Mouse (Mus musculus) intestine, embryonic 15.5 days (tissue): ENCODE data around the gene Mecom. TPM values are rescaled to one million over a fixed set of nuclear protein-coding genes. Genes with fewer than 3 reads are reported as not detected.
"Not testable (repeated sequence)": the region's sequence is repeated elsewhere in the genome, so short reads cannot be mapped to it uniquely, and the experiment has no call there.

Source experiments
- ATAC-seq: fragments of 200-750 bp; cut with Nextera tagmentation; 2 replicates; pipeline ENCODE4 v1.8.0; 2017; ENCODE audit warnings: moderate TSS enrichment, moderate library complexity
- H3K27ac ChIP-seq: fragments of 300-500 bp; sonication (generic); 2 replicates; pipeline ENCODE4 v1.5.1; 2015; ENCODE audit warnings: mild to moderate bottlenecking, inconsistent platforms
- H3K27me3 ChIP-seq: fragments of 300-500 bp; sonication (generic); replicated peaks from 2 replicates; pipeline ENCODE4 v1.6.1; 2015; ENCODE audit warnings: inconsistent platforms
- H3K36me3 ChIP-seq: fragments of 300-500 bp; sonication (generic); 2 replicates; pipeline ENCODE4 v1.6.1; 2015; ENCODE audit warnings: inconsistent platforms
- H3K4me1 ChIP-seq: fragments of 300-500 bp; sonication (generic); replicated peaks from 2 replicates; pipeline ENCODE4 v1.6.1; 2015; ENCODE audit warnings: inconsistent platforms
- H3K4me2 ChIP-seq: fragments of 300-500 bp; sonication (generic); replicated peaks from 2 replicates; pipeline ENCODE4 v1.6.1; 2015; ENCODE audit warnings: mild to moderate bottlenecking, inconsistent platforms
- H3K4me3 ChIP-seq: fragments of 300-500 bp; sonication (generic); replicated peaks from 2 replicates; pipeline ENCODE4 v1.5.1; 2015; ENCODE audit warnings: inconsistent platforms
- H3K9ac ChIP-seq: fragments of 300-500 bp; sonication (generic); 2 replicates; pipeline ENCODE4 v1.6.1; 2015; ENCODE audit warnings: inconsistent platforms
- H3K9me3 ChIP-seq: fragments of 300-500 bp; sonication (generic); 2 replicates; pipeline ENCODE4 v1.6.1; 2016; ENCODE audit warnings: inconsistent platforms
- WGBS: fragments of 180-500 bp; shearing (Covaris S2); methylation state at CpG from one replicate; pipeline ENCODE4 v1.1.7; 2015; 5-methylcytosine and 5-hydroxymethylcytosine counted together
- polyA plus RNA-seq: library from polyadenylated mRNA; unstranded; fragments of >200 nt; fragmentation: Nextera tagmentation; extraction: Ambion mirVana; gene quantifications from 2 replicates; pipeline ENCODE4 v1.2.1, GENCODE M21; 2015

The Mecom gene
- polyA plus RNA-seq, 1 experiment from 2014 or later: 11.6 TPM

GRCm38 (mm10) chr3:30546831-30547369 lies 908 bp downstream of the Mecom start:
- Histone ChIP-seq H3K4me2 (0 out of 2 replicates have a peak overlapping the region, but pooled peaks have one; percentile 9), H3K4me3 (no peak overlapping the region), H3K9me3 (no peaks in the 10 kb centered on the region), H3K27me3 (no peaks in the 10 kb centered on the region), H3K4me1 (0 out of 2 replicates have a peak, but pooled peaks cover 3% of the 10 kb centered on the region), H3K36me3 (no peaks in the 10 kb centered on the region), H3K9ac (no peak overlapping the region), H3K27ac (no peak overlapping the region)
- ATAC-seq: no peak
- whole genome bisulfite sequencing: 46% methylated on average over 11 of the region's 11 CpGs

DNA sequence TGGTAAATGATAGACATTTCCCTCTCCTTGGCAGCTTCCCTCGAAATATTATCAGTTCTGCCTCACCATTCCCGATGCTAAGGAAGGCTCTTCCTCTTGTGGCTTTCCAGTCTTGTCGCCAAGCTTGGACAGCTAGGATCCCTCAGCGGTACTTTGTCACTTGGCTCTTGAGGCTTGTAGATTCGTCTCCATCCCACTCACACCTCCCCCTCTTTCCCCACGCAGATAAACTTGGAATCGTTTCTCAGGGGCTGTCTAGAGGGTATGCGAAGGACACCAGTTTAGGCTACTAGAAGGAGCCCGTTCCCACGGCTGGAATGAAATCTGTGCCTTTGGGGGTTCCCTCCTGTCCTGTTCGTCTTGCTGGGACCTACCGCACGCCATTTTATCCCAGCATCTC lies 1.4 kb downstream of the Mecom start:
- no peaks in the 10 kb centered on the region for H3K9me3 ChIP-seq
- H3K27ac ChIP-seq: no peak overlapping the region
- no peak for ATAC-seq
- no peaks in the 10 kb centered on the region for H3K27me3 ChIP-seq
- no peaks in the 10 kb centered on the region for H3K36me3 ChIP-seq
- H3K9ac ChIP-seq: no peak overlapping the region
- peak overlapping the region; percentile 9; the same call in 1 of the 2 replicates for H3K4me2 ChIP-seq
- 55% methylated on average over 13 of the region's 13 CpGs for WGBS
- 0 out of 2 replicates have a peak, but pooled peaks cover 3% of the 10 kb centered on the region for H3K4me1 ChIP-seq
- H3K4me3 ChIP-seq: no peak overlapping the region

DNA sequence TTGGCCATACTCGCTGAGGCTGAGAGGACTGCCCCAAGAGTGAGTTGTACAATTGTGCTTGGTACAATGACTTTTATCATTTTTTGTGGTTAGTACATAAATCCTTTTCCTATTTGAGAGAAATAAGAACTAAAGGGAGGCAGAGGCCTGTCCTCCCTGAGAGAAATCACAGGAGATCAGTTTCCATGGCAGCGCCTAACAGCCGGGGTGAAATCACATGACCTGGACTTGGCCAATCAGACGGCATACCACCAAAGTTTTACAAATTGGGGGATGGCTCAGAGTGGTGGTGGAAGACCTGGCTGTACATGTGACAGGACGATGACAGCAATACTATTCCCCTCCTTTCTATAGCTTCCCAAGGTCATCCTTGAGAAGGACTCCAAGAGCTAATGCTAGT lies 2.6 kb downstream of the Mecom start:
- WGBS: 84% methylated on average over 5 of the region's 5 CpGs
- H3K4me1 ChIP-seq: 0 out of 2 replicates have a peak, but pooled peaks cover 3% of the 10 kb centered on the region

GRCm38 (mm10) chr3:30544305-30544704 lies 3.5 kb downstream of the Mecom start:
- no peaks in the 10 kb centered on the region for H3K9me3 ChIP-seq
- H3K4me2 ChIP-seq: no peak overlapping the region
- 0 out of 2 replicates have a peak, but pooled peaks cover 3% of the 10 kb centered on the region for H3K4me1 ChIP-seq
- 49% methylated on average over 5 of the region's 5 CpGs for WGBS
- H3K36me3 ChIP-seq: no peaks in the 10 kb centered on the region
- no peak for ATAC-seq
- H3K4me3 ChIP-seq: no peak overlapping the region
- no peak overlapping the region for H3K27ac ChIP-seq
- no peak overlapping the region for H3K9ac ChIP-seq
- no peaks in the 10 kb centered on the region for H3K27me3 ChIP-seq

More for the DNA sequence above, 2.6 kb downstream of the Mecom start:
- Histone ChIP-seq H3K27me3 (no peaks in the 10 kb centered on the region), H3K9me3 (no peaks in the 10 kb centered on the region), H3K9ac (no peak overlapping the region), H3K36me3 (no peaks in the 10 kb centered on the region), H3K4me2 (no peak overlapping the region), H3K4me3 (no peak overlapping the region), H3K27ac (no peak overlapping the region)
- no peak for ATAC-seq

- Histone ChIP-seq H3K4me1 (no peaks in the 10 kb centered on the region), H3K36me3 (no peaks in the 10 kb centered on the region), H3K4me2 (no peak overlapping the region), H3K27me3 (no peaks in the 10 kb centered on the region), H3K9me3 (no peaks in the 10 kb centered on the region; the same call in 1 of the 2 replicates), H3K4me3 (no peak overlapping the region), H3K27ac (no peak overlapping the region), H3K9ac (no peak overlapping the region)
- ATAC-seq: no peak
- WGBS: 78% methylated on average over 11 of the region's 11 CpGs
These were observed 12.0 kb downstream of the Mecom start for GRCm38 (mm10) chr3:30535821-30536220.

DNA sequence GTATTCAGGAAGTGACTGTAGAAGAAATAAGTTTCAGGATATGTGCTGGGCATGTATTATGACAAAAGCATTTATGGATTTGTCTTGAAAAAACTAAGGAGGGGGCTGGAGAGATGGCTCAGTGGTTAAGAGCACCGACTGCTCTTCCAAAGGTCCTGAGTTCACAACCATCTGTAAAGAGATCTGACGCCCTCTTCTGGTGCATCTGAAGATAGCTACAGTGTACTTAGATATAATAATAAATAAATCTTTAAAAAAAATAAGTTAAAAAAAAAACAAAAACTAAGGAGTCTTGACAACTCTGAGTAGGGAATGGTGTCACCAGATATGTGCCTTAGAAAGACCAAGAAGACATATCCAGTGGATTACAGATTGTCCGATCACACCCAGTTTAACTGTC lies 27.1 kb downstream of the Mecom start:
- H3K9me3 ChIP-seq, H3K27ac ChIP-seq, H3K36me3 ChIP-seq, H3K27me3 ChIP-seq, H3K9ac ChIP-seq, H3K4me3 ChIP-seq, ATAC-seq, H3K4me2 ChIP-seq, H3K4me1 ChIP-seq: not testable (repeated sequence)
- 51% methylated on average over 3 of the region's 3 CpGs for WGBS

DNA sequence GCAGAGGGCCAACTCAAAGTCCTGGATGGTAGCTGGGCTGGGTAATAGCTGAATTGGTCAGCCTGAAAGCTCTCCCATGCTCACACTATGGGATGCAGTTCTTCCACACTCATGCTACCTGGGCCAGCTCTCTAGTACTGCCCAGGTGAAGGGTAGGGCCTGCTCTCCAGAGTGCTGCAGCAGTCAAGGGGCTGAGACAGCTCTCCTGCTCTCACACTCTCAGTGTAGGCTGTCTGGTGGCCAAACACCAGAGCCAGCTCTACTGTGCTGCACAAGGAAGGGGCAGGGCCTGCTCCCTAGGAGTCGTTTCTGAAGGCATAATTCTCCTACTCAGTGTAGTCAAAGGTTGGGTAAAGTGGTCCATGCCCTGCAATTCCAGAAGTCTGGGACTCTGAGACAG lies 28.4 kb downstream of the Mecom start:
- H3K27me3 ChIP-seq: peaks cover 20% of the 10 kb centered on the region
- H3K4me1 ChIP-seq: peaks cover 10% of the 10 kb centered on the region; the same call in 1 of the 2 replicates
- no peak overlapping the region for H3K4me3 ChIP-seq
- no peaks in the 10 kb centered on the region for H3K36me3 ChIP-seq
- H3K9me3 ChIP-seq: no peaks in the 10 kb centered on the region
- no peak overlapping the region for H3K4me2 ChIP-seq
- H3K27ac ChIP-seq: no peak overlapping the region
- H3K9ac ChIP-seq: no peak overlapping the region
- ATAC-seq: no peak
- WGBS: 59% methylated on average over 1 of the region's 1 CpGs

DNA sequence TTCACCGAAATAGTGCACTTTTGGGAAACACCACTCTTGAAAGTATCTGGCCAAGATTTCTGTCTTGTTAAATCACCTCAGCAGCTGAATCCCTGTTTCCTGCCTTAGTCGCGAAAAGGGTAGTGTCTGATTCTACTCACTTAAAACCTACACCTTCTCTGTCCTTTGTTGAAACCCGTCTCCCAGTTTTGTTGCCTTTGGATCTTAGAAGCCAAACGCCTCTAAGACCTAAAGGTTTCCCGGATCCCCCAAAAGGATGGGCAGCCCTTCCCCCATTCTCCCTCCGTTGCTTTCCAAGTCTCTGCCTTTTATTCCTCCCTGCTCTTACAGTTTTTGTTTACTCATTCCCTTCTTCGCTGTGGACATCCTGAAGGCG lies 32.0 kb downstream of the Mecom start:
- Histone ChIP-seq H3K4me3 (no peak overlapping the region), H3K27ac (no peak overlapping the region), H3K9ac (no peak overlapping the region)

GRCm38 (mm10) chr3:30514901-30515794 lies 32.7 kb downstream of the Mecom start:
- 1% methylated on average over 62 of the region's 62 CpGs for WGBS
- Histone ChIP-seq H3K9me3 (no peaks in the 10 kb centered on the region), H3K4me3 (peak overlapping the region; percentile 31), H3K9ac (no peak overlapping the region), H3K27ac (no peak overlapping the region), H3K27me3 (peaks cover 60% of the 10 kb centered on the region), H3K4me2 (peak overlapping the region; percentile 63), H3K36me3 (no peaks in the 10 kb centered on the region), H3K4me1 (peaks cover 18% of the 10 kb centered on the region; the same call in 1 of the 2 replicates)
- peak; percentile 93 for ATAC-seq

More for the DNA sequence above, 32.0 kb downstream of the Mecom start:
- Histone ChIP-seq H3K27me3 (peaks cover 54% of the 10 kb centered on the region), H3K4me1 (peaks cover 15% of the 10 kb centered on the region; the same call in 1 of the 2 replicates), H3K9me3 (no peaks in the 10 kb centered on the region), H3K4me2 (peak overlapping the region; percentile 63), H3K36me3 (no peaks in the 10 kb centered on the region)
- no peak for ATAC-seq
- WGBS: 7% methylated on average over 9 of the region's 9 CpGs

DNA sequence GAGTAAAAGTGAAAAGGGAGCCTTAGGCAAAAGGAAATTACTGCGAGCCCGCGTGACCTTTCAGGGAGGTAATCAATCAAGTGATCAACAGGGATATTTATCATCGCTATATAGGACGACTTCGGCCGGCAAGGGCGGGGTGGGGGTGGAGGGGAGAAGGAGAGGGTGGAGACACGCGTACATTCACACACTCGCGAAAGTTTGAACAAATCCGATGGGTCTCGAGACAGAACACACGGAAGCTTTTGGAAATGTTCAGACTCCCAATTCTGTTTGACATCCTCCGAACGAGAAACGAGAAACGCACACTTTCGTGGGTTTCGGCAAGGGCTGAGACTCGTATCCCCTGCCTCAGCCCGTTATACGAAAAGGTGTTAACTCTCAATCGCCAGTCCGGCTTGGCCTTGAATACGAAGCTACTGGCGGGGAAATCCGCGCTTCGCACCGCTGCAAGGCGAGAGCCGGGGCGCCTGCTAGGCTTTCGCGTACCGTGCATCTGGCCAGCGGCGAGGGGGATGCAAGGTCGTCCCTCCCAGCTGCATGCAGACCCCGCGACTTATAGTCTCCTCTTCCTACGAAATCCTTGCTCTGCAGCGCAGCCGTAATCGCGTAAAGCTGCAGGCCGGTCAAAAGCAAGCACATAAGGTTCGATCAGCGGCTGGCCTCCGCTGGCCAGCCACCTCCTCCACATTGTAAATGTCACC lies 33.6 kb downstream of the Mecom start:
- ATAC-seq: peak; percentile 13; the same call in 1 of the 2 replicates
- Histone ChIP-seq H3K36me3 (no peaks in the 10 kb centered on the region), H3K4me1 (peaks cover 19% of the 10 kb centered on the region)

GRCm38 (mm10) chr3:30513314-30513997 lies 34.4 kb downstream of the Mecom start:
- Histone ChIP-seq H3K4me2 (peak overlapping the region; percentile 63), H3K4me1 (peaks cover 24% of the 10 kb centered on the region), H3K9ac (no peak overlapping the region), H3K4me3 (peak overlapping the region; percentile 31; the same call in 1 of the 2 replicates), H3K27me3 (peaks cover 70% of the 10 kb centered on the region), H3K27ac (no peak overlapping the region), H3K9me3 (no peaks in the 10 kb centered on the region), H3K36me3 (no peaks in the 10 kb centered on the region)
- 9% methylated on average over 16 of the region's 16 CpGs for WGBS
- ATAC-seq: no peak

More for the DNA sequence above, 33.6 kb downstream of the Mecom start:
- H3K9ac ChIP-seq: no peak overlapping the region
- whole genome bisulfite sequencing: 1% methylated on average over 52 of the region's 52 CpGs
- peak overlapping the region; percentile 31 for H3K4me3 ChIP-seq
- H3K4me2 ChIP-seq: peak overlapping the region; percentile 63
- H3K9me3 ChIP-seq: no peaks in the 10 kb centered on the region
- H3K27ac ChIP-seq: no peak overlapping the region
- H3K27me3 ChIP-seq: peaks cover 64% of the 10 kb centered on the region
